Mouse (Mus musculus): Measurements from ENCODE around the gene Arhgap24. TPM values are rescaled to one million over a fixed set of nuclear protein-coding genes. Genes with fewer than 3 reads are reported as not detected.

The Arhgap24 gene
- total and polyA plus RNA-seq, 3 experiments: 34.7 to 51.6 (median 47.9) TPM

DNA sequence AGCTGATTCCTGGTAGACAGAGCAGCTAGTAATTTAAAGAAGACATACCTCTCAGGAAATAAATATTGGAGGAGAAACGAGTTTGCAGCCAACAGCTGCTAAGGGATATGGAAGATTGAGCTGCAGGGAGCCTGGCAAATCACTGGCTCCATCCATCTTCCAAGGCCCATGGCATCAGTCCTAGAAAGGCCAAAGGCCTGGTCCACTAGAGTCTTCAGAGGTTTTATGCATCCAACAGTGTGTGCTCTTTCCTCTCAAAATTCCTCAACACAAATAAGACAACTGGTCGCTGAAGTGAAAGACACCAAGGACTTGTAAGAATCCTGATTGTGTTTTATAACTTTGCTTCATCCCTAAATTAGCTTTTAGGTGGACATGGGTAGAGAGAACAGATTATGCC lies 194.1 kb downstream of the Arhgap24 start:
- TF ChIP-seq TCF12 (IDR thresholded peaks at IDR 0.05; ENCODE audit: low read depth, low read length) (no peak), CHD2 (IDR thresholded peaks at IDR 0.05; ENCODE audit: low read length) (no peak), RAD21 (IDR thresholded peaks at IDR 0.05; ENCODE audit: low read depth, low read length) (no peak), EP300 (IDR thresholded peaks at IDR 0.05; ENCODE audit: low read length) (no peak), E2F4 (IDR thresholded peaks at IDR 0.05; ENCODE audit: insufficient replicate concordance, low read depth, low read length) (no peak), USF1 (IDR thresholded peaks at IDR 0.05; ENCODE audit: low read depth, low read length) (no peak), NRF1 (IDR thresholded peaks at IDR 0.05; ENCODE audit: low read depth, low read length) (no peak), ZMIZ1 (IDR thresholded peaks at IDR 0.05; ENCODE audit: low read depth, low read length) (no peak), MAZ (IDR thresholded peaks at IDR 0.05; ENCODE audit: low read depth, low read length) (no peak), POLR2A (IDR thresholded peaks at IDR 0.05; ENCODE audit: low read depth, low read length) (no peak), CTCF (conservative IDR thresholded peaks at IDR 0.05 in 1 of 2, IDR thresholded peaks at IDR 0.05 in 1 of 2; ENCODE audit: low read depth in 2 of 2, low read length in 2 of 2) (no peak), JUN (IDR thresholded peaks at IDR 0.05; ENCODE audit: insufficient read depth, low read depth, low read length) (no peak)
- no peak overlapping the region for H3K9ac ChIP-seq (ENCODE audit: insufficient read depth, low read depth)
- in situ Hi-C loops (cut with MboI; ENCODE audit: low pct_ligation_motif_present, low pct_unique_long_range_greater_than_20kb, low sequenced_read_pairs) (loop anchor here (25.0 kb wide), 1 partner anchor 463 kb away; no protein-coding TSS in a partner anchor), dilution Hi-C loops (cut with MboI; ENCODE audit: extremely low pct_ligation_motif_present, extremely low pct_unique_long_range_greater_than_20kb, low sequenced_read_pairs) (no loop called here)
- H3K4me1 ChIP-seq (ENCODE audit: control insufficient read depth in 1 of 2, insufficient read depth in 2 of 2): peaks cover 0 to 18% of the 10 kb centered on the region in 2 experiments; a peak in 1 of 4 replicates
- no peak overlapping the region for H3K4me2 ChIP-seq (ENCODE audit: insufficient read depth, low read depth, poor library complexity, severe bottlenecking)
- H3K9me3 ChIP-seq (replicated peaks; ENCODE audit: low read length): no peaks in the 10 kb centered on the region
- H3K4me3 ChIP-seq (replicated peaks in 1 of 3; ENCODE audit: low read depth in 2 of 3, low read length in 2 of 3, poor library complexity in 1 of 3): no peak overlapping the region
- no peaks in the 10 kb centered on the region; the same call in none of the 2 replicates for H3K79me2 ChIP-seq (replicated peaks; ENCODE audit: control insufficient read depth, extremely low read depth, insufficient read depth, poor library complexity, severe bottlenecking)
- H3K36me3 ChIP-seq (replicated peaks in 1 of 2; ENCODE audit: control insufficient read depth in 1 of 2, insufficient read depth in 1 of 2, low read length in 1 of 2): peaks cover 2 to 90% of the 10 kb centered on the region in 2 experiments
- no peak for DNase-seq (ENCODE audit: extremely low read depth)
- H3K27me3 ChIP-seq (replicated peaks): no peaks in the 10 kb centered on the region
- H3K27ac ChIP-seq (ENCODE audit: insufficient read depth, low read depth): no peak overlapping the region

DNA sequence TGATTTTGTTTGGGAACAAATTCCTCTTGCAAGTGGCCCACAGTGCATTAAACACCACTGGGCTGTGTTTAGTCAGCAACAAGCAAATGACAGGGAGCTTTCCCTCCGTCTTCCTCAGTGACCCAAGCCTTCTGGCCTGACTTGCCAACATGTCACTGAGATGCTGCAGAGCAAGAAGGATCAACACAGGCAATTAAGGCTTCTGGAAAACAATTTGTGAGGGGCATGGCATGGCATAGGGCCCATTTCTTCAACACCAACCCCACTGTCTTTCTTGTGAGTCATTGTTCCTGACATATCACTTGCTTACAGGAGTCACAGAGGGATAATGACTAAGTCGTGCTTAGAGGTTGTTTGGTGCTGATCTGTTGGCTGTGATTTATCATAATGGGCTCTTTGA lies 196.0 kb downstream of the Arhgap24 start:
- no peaks in the 10 kb centered on the region for H3K27me3 ChIP-seq (replicated peaks)
- dilution Hi-C loops (cut with MboI; ENCODE audit: extremely low pct_ligation_motif_present, extremely low pct_unique_long_range_greater_than_20kb, low sequenced_read_pairs) (no loop called here), in situ Hi-C loops (cut with MboI; ENCODE audit: low pct_ligation_motif_present, low pct_unique_long_range_greater_than_20kb, low sequenced_read_pairs) (loop anchor here (25.0 kb wide), 1 partner anchor 465 kb away; no protein-coding TSS in a partner anchor)
- H3K27ac ChIP-seq (ENCODE audit: insufficient read depth, low read depth): no peak overlapping the region
- H3K4me1 ChIP-seq (ENCODE audit: control insufficient read depth in 1 of 2, insufficient read depth in 2 of 2): peaks cover 0 to 18% of the 10 kb centered on the region in 2 experiments; a peak in 1 of 4 replicates
- H3K9me3 ChIP-seq (replicated peaks; ENCODE audit: low read length): no peaks in the 10 kb centered on the region
- no peak overlapping the region for H3K4me3 ChIP-seq (replicated peaks in 1 of 3; ENCODE audit: low read depth in 2 of 3, low read length in 2 of 3, poor library complexity in 1 of 3)
- peaks cover 5 to 91% of the 10 kb centered on the region in 2 experiments for H3K36me3 ChIP-seq (replicated peaks in 1 of 2; ENCODE audit: control insufficient read depth in 1 of 2, insufficient read depth in 1 of 2, low read length in 1 of 2)
- H3K9ac ChIP-seq (ENCODE audit: insufficient read depth, low read depth): no peak overlapping the region
- H3K79me2 ChIP-seq (replicated peaks; ENCODE audit: control insufficient read depth, extremely low read depth, insufficient read depth, poor library complexity, severe bottlenecking): no peaks in the 10 kb centered on the region; the same call in none of the 2 replicates
- TF ChIP-seq POLR2AphosphoS2 (IDR thresholded peaks at IDR 0.05; ENCODE audit: low read depth, low read length) (no peak), TCF12 (IDR thresholded peaks at IDR 0.05; ENCODE audit: low read depth, low read length) (no peak), RCOR1 (conservative IDR thresholded peaks at IDR 0.05; ENCODE audit: low read depth, low read length) (no peak), MYC (IDR thresholded peaks at IDR 0.05; ENCODE audit: low read depth, low read length) (no peak), E2F4 (IDR thresholded peaks at IDR 0.05; ENCODE audit: insufficient replicate concordance, low read depth, low read length) (no peak), MEF2A (IDR thresholded peaks at IDR 0.05; ENCODE audit: borderline replicate concordance, low read depth, low read length) (no peak), ZKSCAN1 (IDR thresholded peaks at IDR 0.05; ENCODE audit: borderline replicate concordance, low read depth, low read length) (no peak), JUND (conservative IDR thresholded peaks at IDR 0.05; ENCODE audit: low read depth, low read length) (no peak), MAFK (IDR thresholded peaks at IDR 0.05; ENCODE audit: insufficient replicate concordance, low read length) (no peak), PAX5 (IDR thresholded peaks at IDR 0.05; ENCODE audit: low read length) (no peak), UBTF (IDR thresholded peaks at IDR 0.05; ENCODE audit: low read depth, low read length) (no peak), KAT2A (IDR thresholded peaks at IDR 0.05; ENCODE audit: insufficient replicate concordance, low read length) (no peak), EP300 (IDR thresholded peaks at IDR 0.05; ENCODE audit: low read length) (no peak)
- no peak overlapping the region for H3K4me2 ChIP-seq (ENCODE audit: insufficient read depth, low read depth, poor library complexity, severe bottlenecking)
- DNase-seq (ENCODE audit: extremely low read depth): no peak
